Mouse (Mus musculus) small intestine, adult 2 months (tissue): ENCODE measurements at regions not wholly inside any gene's neighbourhood (a gene's known extent, or its start where the extent isn't known, plus 50 kb on each side); places are given as distances from the start of the nearest gene placed in this dataset.

Source experiments
- CTCF ChIP-seq: fragments of 200-500 bp; IDR thresholded peaks from 2 replicates; pipeline ENCODE4 v1.5.1; 2012; ENCODE audit warnings: low read depth, mild to moderate bottlenecking, control low read depth, inconsistent platforms, low read length, moderate library complexity, mixed read lengths; ENCODE audit not compliant: insufficient replicate concordance, insufficient read length; ENCODE audit errors: extremely low read depth
- POLR2A ChIP-seq: fragments of 200-500 bp; IDR thresholded peaks from 2 replicates; pipeline ENCODE4 v1.6.1; 2012; ENCODE audit warnings: low read depth, mild to moderate bottlenecking, control low read depth, inconsistent platforms, low read length, moderate library complexity

DNA sequence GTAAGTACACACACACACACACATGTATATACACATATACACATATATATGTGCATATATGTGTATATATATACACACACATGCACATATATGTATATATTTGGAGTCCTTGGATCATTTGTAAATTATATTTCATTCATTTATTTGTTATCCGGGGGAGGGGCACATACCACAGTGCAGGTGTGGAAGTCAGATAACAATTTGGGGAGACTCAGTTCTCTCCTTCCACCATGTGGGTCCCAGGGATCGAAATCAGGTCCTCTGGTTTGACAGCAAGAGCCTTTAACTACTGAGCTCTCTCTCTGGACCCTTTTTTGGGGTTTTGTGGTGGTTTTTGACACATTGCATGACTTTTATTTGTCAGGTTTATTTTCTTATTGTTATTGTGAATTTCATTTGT lies 65.8 kb upstream of the Cecr2 start:
- TF ChIP-seq POLR2A (no peak), CTCF (no peak)
